Mouse (Mus musculus) regulatory T cell (primary cell): ENCODE measurements around the gene Ccl11.

Experiments used
- in situ Hi-C: fragments of 300-600 bp; cut with MboI, MseI; formaldehyde crosslinking; loops from one replicate; pipeline ENCODE4 v1.15.1; 2025; ENCODE audit warnings: high pct_unique_total_duplicates

Ccl11 gene

DNA sequence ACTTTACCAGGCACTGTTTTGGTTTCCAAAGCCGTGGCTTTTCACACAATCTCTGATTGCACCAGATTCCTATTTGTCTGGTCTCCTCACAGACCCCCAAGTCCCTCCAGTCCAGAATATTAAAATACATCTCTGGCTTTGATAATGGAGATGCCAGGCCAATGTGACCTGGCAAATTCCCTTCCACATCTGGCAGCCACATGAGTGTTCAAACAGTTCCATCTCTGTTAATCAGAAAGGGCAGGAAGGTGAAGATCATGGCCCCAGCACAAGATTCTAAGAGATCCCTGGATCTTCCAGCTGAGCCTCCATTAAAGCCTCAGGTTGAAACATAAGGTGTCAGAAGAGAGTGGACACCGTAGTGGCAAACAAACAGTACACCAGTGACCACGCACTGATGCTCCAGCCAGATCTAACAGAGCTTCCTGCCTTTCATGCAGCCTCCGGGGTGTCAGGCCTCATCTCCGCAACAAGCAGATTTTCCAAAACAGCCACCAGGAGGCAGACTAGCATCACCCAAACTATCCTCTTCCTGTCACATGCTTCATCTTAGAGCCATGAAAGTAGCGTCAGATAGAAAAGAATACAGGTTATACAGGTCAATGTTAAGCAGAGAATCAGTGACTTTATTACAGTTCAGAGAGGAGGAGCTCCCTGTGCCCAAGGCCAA is 9.7 kb upstream of the Ccl11 start:
- in situ Hi-C loops, result loop anchor here (10.0 kb wide), 1 partner anchor 127 kb away; no protein-coding TSS in a partner anchor

DNA sequence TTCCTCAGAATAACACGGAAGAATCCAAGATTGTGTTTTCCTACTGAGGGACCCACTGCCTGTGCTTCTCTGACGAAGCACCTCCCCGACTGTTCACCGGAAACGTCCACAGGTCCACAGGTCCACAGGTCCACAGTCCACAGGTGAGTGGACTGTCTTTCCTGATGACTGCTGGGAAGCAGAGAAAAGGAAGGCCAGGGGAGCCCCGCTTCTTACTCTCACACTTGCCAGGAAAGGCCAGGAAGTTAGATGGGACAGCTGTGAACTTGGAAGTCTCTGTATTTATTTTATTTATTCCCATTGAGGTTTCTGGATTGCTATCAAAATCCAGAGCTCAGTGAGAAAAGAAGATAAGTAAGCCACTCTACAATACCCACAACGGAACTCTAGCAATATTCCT is 3.8 kb upstream of the Ccl11 start:
- in situ Hi-C loops, result no loop called here

DNA sequence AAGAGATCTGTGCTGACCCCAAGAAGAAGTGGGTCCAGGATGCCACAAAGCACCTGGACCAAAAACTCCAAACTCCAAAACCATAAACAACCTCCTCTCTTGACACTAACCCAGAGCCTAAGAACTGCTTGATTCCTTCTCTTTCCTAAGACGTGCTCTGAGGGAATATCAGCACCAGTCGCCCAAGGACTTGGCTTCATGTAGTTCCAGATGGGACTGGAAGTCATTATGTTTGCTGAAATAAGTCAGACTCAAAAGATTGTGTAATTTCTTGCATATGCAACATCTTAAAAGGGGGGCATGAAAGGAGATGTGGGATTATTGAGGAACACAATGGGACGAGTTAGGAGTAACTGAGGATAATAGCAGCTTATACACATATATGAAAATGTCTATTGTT is 4.6 kb downstream of the Ccl11 start:
- in situ Hi-C loops, result no loop called here

DNA sequence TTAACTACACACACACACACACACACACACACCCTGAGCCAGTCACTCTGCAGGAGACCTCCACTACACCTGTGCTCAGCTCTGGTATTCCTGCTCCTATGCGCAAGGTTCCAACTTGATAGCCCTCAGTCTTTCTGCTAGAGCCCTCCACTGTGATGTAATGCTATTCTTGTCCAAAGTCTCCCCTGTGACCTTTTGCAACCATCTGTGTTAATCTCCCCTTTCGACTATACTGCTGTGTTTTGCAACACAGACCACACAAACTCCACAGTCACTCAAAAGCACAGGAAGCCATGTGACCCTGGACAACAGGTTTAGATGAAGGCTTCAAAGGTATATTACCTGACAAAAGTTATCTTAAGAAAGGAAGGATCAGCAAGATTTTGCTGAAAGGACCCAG is 5.8 kb downstream of the Ccl11 start:
- in situ Hi-C loops, result no loop called here

DNA sequence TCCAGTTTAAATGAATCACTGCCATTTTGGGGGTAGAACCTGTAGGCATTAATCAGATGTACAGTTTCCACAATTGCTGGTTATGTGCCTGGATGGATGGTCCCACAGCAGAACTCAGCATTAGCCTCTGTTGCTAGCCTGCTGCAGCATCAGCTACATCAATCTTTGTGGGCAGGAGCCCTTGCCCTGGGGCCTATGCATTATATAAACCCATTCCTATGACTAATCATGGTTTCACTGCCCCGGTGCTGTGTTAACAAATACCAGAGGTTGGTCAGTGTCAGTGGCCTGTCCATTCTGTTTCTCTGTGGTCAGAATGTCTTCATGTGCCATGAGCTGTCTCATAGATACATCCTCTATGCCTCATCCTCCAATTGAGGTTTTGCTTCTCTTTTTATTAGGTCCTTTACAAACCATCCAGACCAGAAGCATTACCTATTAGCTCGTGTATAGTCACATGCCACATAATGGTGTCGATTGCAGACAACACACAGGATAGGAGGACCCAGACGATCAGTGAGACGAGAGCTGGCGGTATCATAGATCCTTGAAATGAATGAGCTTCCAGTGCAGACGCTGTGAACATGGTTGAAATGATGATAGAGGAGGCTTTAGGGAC is 9.4 kb downstream of the Ccl11 start:
- in situ Hi-C loops, result no loop called here

DNA sequence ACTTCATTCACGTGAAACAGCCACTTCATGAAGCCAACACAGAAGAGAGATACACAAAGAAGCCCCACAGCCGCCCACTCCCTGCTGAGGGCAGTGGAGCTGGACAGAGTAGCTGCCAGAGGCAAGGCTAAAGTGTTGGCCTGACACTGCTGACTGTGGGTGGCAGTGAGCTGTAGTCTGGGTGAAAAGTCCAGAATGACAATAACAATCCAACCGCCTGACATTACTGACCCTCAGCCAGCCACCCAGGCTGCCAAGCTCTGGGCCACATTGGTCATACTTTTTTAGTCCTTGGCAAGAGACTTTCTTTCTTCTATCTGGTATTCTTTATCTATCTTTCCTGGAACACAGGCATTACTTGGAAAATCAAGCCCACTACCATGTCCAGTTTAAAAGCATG is 13.5 kb downstream of the Ccl11 start:
- in situ Hi-C loops, result no loop called here

DNA sequence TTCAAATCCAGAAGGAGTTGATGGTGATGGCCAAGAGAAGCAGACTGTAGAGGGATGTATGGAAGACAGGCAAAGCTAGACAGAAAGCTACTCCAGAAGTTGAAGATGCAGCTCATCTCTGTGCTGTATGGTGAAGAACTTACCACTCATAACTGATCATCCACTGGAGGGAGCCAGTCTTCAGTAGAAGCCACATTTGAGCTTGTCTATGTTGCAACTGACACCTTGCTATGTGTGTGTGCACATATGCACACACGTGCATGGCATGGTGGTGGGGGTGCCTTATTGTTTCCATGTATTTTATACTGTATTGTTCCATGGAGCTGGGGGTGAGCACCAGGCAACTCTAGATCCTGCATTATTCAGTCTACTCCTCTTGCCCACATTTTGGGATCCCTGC is 14.8 kb downstream of the Ccl11 start:
- in situ Hi-C loops, result no loop called here

DNA sequence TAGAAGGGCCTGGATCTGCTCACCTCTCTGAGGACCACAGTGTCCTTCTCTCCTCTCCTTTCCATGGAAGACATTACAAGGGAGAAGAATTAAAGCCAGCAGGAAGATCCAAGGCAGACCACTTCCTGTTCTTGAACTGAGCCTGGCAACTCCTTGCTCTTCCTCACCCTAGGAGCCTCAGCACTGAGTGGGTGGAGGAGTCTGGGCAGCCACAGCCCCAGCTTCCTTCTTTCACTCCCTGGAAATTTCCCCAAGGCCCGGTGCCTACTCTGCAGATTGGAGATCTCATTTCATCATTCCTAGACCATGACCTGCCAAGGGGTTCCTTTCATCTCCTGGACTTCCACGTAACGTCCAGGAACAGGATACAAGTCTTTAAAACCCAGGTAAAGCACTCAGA is 15.4 kb downstream of the Ccl11 start:
- in situ Hi-C loops, result no loop called here

DNA sequence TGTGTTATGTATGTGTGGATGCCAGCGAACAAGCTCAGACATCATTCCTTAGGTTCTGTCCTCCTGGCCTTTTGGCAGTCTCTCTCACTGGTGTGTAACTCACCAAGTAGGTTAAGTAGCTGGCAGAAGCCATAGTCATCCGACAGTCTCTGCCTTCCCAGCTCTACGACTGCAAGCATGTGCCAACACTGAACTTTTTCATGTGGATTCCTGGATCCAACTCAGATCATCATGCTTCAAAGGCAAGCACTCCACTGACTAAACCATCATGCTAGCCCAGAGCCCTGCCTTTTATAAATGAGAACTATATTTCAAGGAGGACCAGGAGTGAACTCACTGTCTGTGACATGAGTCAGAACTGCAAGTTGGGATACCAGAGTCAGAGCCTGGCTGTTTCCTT is 16.1 kb downstream of the Ccl11 start:
- in situ Hi-C loops, result no loop called here

DNA sequence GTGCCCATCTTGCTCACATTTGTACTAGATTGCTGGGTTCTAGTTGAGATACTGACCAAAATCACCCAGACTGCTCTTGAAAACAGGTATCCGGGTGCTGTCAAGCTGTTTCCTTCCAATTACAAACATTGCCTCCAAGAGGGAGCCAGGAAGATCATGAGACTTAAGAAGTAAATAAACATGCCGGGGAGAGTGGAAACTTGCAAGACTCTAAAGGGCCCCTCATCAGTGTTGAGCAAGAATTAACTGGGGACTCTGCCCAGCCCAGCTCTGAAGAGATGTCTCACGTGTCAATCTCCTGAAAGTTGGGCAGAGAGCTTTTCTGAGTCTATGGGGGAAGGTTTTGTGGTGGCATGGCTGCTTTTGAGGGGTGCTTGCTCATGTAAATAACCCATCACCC is 19.4 kb downstream of the Ccl11 start:
- in situ Hi-C loops, result no loop called here

DNA sequence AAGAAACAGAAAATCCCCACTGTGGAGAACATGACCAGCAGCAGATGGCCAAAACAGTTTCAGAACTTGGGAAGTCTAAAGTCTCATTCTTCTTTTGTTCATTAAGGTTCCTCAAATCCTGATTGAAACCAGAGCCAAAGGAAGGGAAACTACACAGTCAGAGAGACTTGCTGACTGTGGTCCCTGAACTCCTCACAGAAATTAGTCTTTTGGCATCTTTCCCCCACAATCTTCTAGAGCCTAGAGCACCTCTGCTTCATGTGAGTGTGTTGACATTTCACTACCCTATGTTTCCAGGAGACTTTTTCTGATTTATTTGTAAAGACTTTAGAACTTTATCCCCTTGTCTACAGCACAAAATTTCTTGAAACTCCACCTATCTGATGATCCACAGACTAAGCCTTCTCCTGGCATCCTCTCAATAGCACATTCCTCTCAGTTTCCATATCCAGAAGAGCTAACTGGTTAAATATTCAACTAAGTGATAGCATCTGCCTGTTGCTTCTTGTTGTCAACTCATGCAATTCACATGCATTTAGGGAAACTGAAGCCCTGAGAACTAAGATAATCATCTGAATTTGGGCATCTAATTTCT is 20.6 kb downstream of the Ccl11 start:
- in situ Hi-C loops, result no loop called here

DNA sequence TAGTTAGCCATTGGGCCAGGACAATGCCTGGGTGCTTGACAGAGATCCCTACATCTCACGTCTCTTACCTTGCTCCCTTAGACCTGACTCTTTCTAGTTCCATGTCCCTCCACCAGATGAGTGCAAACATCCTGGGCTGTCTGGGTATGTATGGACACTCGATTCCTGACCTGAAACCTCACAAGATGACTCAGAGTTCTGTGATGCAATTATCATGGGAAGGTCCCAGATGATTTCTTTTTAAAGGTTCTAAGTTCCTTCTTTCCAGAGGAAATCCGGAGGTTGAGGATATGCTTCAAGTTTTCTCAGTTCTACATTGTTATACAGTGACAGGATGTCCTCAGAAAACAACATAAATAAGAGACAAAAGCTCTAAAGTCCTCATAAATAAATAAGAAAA is 23.2 kb downstream of the Ccl11 start:
- in situ Hi-C loops, result no loop called here

DNA sequence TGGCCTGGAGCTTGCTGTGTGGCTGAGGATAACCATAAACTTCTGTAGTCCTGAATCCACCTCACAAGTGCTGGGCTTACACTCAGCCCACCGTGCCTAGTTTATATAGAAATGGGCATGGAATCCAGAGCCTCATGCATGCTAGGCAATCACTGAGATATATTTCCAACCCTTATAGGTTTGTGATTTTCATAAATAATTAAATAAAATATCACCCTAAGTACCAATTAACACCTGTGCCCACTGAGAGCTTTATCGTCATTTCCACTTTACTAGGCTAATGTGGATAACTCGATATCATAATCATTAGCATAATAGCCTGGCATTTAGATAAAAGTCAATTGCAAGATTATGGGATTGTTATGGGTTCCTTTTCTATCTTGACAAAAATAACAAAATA is 26.7 kb downstream of the Ccl11 start:
- in situ Hi-C loops, result no loop called here

DNA sequence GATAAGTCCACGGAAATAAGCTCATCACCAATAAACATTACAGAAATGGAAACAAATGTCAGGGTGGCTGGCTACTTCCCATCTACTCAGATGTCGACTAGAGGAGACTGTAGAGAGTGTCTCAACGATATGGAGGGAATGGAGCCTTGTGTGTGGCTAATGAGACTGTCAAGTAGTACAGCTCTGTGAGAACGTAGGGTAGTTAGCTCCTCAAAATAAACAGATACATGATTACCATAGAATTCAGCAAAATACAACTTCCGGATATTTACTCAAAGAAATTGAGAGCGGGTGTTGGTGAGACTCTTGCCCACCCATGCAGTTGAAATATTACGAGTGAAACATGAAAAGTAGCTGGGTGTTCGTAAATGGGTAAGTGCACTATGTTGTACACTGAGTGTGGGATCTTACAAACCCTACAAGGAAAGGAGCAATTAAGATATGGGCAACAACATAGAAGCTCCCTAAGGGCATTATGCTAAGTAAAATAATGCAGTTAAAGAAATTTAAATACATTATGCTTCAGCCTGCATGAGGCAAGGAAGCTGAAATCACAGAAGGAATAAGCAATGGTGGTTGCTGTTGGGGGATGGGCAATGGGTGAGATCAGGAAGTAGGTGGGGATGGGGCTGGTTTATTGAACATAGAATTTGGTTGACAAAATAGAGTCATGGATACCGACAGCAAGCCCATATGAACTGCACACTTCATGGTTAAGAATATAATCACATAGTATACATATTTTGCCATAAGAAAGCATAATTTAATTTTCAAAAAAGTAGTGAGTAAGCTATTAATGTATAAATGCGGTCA is 42.1 kb downstream of the Ccl11 start:
- in situ Hi-C loops, result no loop called here

DNA sequence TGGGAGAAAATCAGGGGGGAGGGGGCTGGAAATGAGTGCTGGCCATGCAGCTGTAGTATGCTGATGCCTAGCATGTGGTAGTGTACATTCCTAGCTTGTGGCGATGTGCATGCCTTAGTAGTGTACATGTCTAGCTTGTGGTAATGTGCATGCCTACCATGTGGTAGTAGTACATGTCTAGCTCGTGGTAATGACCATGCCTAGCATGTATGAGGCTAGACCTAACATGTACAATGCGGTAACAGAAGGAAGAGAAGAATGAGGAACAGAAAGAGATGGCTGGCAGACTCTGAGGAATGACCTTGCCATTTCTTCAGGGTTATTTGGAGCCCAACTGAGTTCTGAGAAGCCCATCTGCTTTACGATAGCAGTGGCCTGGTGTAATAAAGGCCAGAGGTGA is 43.5 kb downstream of the Ccl11 start:
- in situ Hi-C loops, result no loop called here

DNA sequence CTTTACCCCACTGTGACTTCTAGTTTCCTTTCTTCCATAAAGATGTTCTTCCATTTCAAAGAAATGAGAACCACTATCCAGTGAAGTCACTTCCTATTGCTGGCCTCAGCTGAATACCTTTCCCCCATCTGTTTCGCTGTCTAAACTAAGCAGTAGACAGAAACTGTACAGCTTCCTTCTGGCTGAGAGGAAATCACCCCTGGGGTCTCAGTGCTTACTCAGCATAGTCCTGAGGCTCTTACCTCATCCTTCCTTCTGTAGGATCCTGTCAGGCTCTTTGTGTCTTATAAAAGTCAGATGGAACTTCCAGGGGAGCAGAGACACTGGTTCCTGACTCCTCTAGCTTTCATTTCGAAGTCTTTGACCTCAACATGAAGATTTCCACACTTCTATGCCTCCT is 43.9 kb downstream of the Ccl11 start, which contains the start of gene Ccl12:
Ccl12 (plus strand) TSS at position 317 of the 400 bp plus-strand sequence.
- in situ Hi-C loops, result no loop called here

DNA sequence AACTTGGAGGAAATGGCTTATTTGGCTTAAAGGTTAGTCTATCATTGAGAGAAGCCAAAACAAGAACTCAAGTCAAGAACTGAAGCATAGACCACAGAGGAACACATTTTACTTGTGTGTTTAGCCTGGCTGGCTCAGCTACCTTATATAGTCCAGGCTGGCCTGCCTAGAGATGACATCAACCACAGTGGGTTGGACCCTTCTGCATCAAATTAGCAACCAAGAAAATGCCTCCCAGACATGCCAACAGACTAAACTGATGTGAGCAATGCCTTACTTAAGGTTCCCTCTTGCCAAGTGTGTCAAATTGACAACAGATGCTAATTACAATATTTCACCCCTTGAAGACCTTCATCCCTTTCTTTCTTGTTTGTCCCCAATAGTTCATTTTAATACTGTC is 52.0 kb downstream of the Ccl11 start:
- in situ Hi-C loops, result no loop called here

DNA sequence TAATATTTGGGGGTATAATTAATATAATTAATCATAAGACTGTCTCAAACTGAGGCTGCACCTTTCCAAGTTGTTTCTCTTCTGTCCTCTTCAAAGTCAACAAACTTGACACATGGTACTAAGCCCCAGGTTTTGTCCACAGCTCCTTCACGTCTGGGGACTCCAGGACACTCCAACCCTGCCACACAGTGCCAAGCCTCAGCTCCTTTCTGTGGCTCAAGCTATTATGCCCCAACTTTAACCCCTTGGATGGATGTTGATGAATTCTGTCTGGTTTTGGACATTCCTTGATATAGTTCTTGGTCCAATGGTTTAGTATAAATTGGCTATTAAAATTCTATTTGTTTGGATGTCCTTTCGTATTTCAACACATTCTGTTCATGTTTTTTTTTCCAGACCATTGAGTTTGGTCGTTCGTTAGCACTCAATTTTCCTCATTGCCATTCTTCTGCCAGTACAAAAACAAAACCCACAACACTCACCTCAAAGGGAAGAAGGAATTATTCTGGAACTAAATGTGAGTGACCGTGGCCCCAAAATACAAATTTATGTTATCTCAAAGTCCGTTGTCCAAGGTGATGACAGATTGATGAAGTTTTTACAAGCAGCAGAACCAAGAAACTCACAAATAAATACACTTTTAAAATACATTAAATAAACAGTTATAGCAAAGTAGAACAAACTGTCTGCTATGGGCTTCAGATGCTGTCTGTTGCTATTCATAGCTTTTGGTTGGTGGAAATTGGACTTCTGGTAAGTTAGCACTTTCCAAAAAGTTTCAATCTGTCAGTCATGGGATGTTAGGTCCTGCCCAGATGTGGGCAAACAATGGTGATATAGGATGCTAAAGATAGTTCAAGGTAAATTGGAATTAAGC is 53.0 kb downstream of the Ccl11 start:
- in situ Hi-C loops, result no loop called here
